Comparison of ENCODE assay signal across 35 mouse cellular contexts in the genomic region with DNA sequence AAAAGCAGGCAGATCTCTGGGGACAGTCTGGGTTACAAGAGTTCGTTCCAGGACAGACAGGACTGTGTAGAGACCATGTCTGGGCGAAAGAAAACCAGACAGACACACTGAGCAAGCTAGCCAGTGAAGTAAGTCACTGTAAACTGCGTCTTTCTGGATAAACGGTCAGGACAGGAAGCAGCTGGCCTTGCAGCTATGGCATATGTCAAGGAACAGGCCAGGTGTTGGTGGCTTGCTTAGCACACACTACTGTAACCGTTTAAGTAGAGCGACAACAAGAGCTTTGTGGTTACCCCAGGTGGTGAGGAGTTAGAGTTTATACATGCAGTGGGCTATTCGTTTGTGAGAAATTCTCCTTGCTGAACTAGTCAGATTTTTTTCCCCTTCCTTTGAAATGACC. TPM values are rescaled to one million over a fixed set of nuclear protein-coding genes. Genes with fewer than 3 reads are reported as not detected.
A peak's percentile ranks its signal among the peaks of the same experiment; 100 is the strongest.
DNase-seq lines count a peak whose midpoint lies in the region; ATAC-seq lines count a peak whose summit lies in the region.
"Had no signal": no experiment of that assay in that cellular context is flagged by ENCODE, and none has a peak within 500 bp of the region (broad histone marks: within the 10 kb centered on the region; RNA-seq: fewer than 3 reads in every experiment).

No protein-coding gene starts in this region.

- peak overlapping the region; percentile 30; the same call in 1 of the 2 replicates for H3K27ac ChIP-seq in heart, embryonic 16.5 days (ENCODE audit: low read length)
- no peak overlapping the region for H3K27ac ChIP-seq in midbrain, embryonic 14.5 days (replicated peaks; ENCODE audit: low read depth, low read length)
- H3K27ac ChIP-seq: embryonic facial prominence, embryonic 15.5 days; kidney, embryonic 15.5 days; limb, embryonic 12.5 days; liver, embryonic 13.5 days; midbrain, embryonic 15.5 days; stomach, embryonic 15.5 days had no signal

- no peak overlapping the region for H3K9ac ChIP-seq in heart, embryonic 16.5 days (ENCODE audit: low read length)
- H3K9ac ChIP-seq in midbrain, embryonic 14.5 days (replicated peaks; ENCODE audit: low read length) = no peak overlapping the region
- H3K9ac ChIP-seq: embryonic facial prominence, embryonic 15.5 days; heart, embryonic 12.5 days; kidney, embryonic 15.5 days; limb, embryonic 12.5 days; liver, embryonic 13.5 days; midbrain, embryonic 15.5 days; stomach, embryonic 15.5 days had no signal

- 81% methylated on average over 7 of the region's 7 CpGs for WGBS in heart, embryonic 16.5 days
- WGBS in midbrain, embryonic 14.5 days = 95% methylated on average over 7 of the region's 7 CpGs

- no peak for DNase-seq in heart, adult 18-20 months
- peak; percentile 79 for DNase-seq in A20 (ENCODE audit: low read depth, low spot score)
- DNase-seq in skeletal muscle tissue, adult 2 months (ENCODE audit: low read depth, low spot score) = peak; percentile 21
- DNase-seq in thymus, postnatal 14 days = peak; percentile 84
- DNase-seq in midbrain, embryonic 14.5 days = no peak
- DNase-seq in urinary bladder, postnatal 36 days (ENCODE audit: low spot score in 2 of 2) = no peak
- DNase-seq in left cerebral cortex, adult 9 months (ENCODE audit: low spot score in 2 of 2) = no peak
- DNase-seq: adrenal gland, postnatal 10 days; cerebellum, adult 11 months; cerebellum, postnatal 10 days; embryo, embryonic 11 days; heart, postnatal 36 days; kidney, postnatal 4 days; liver, embryonic 13.5 days had no signal

- no peak overlapping the region for H3K4me2 ChIP-seq in heart, embryonic 16.5 days (ENCODE audit: low read depth, low read length)
- no peak overlapping the region for H3K4me2 ChIP-seq in midbrain, embryonic 14.5 days (ENCODE audit: low read length)
- H3K4me2 ChIP-seq: embryonic facial prominence, embryonic 15.5 days; heart, embryonic 12.5 days; kidney, embryonic 15.5 days; limb, embryonic 12.5 days; liver, embryonic 13.5 days; midbrain, embryonic 15.5 days; stomach, embryonic 15.5 days had no signal

- no peaks in the 10 kb centered on the region for H3K9me3 ChIP-seq in heart, embryonic 16.5 days (replicated peaks; ENCODE audit: control insufficient read depth, low read length)
- no peaks in the 10 kb centered on the region for H3K9me3 ChIP-seq in midbrain, embryonic 14.5 days (ENCODE audit: control insufficient read depth, low read length)
- H3K9me3 ChIP-seq: embryonic facial prominence, embryonic 15.5 days; G1E; kidney, embryonic 15.5 days; limb, embryonic 12.5 days; liver, embryonic 13.5 days; megakaryocyte, embryonic 14.5 days; midbrain, embryonic 15.5 days; stomach, embryonic 15.5 days had no signal

- peak; percentile 70 for ATAC-seq in heart, embryonic 16.5 days (replicated peaks; ENCODE audit: extremely low read depth, insufficient read depth, low FRiP score)
- no peak for ATAC-seq in midbrain, embryonic 14.5 days (ENCODE audit: low FRiP score, low TSS enrichment)
- ATAC-seq: activated CD4-positive, CD25-positive, alpha-beta regulatory T cell, adult 4 months; CD4-positive, CD25-positive, alpha-beta regulatory T cell, adult 4 months; hindbrain, embryonic 16.5 days; intestine, embryonic 16.5 days; midbrain, embryonic 15.5 days had no signal

- H3K36me3 ChIP-seq in heart, embryonic 16.5 days (ENCODE audit: control insufficient read depth, insufficient read depth) = peaks cover 29% of the 10 kb centered on the region
- peaks cover 89% of the 10 kb centered on the region for H3K36me3 ChIP-seq in midbrain, embryonic 14.5 days (ENCODE audit: control insufficient read depth, insufficient read depth, low read length)

- no peaks in the 10 kb centered on the region for H3K4me1 ChIP-seq in heart, embryonic 16.5 days (ENCODE audit: control insufficient read depth, insufficient read depth, low read length)
- no peaks in the 10 kb centered on the region for H3K4me1 ChIP-seq in midbrain, embryonic 14.5 days (ENCODE audit: control insufficient read depth, insufficient read depth, low read length)
- H3K4me1 ChIP-seq: embryonic facial prominence, embryonic 15.5 days; kidney, embryonic 15.5 days; limb, embryonic 12.5 days; midbrain, embryonic 15.5 days; stomach, embryonic 15.5 days had no signal

- no peak overlapping the region for H3K4me3 ChIP-seq in heart, embryonic 16.5 days (ENCODE audit: low read length)
- H3K4me3 ChIP-seq in midbrain, embryonic 14.5 days (replicated peaks; ENCODE audit: low read depth, low read length) = no peak overlapping the region
- H3K4me3 ChIP-seq: embryonic facial prominence, embryonic 15.5 days; heart, embryonic 12.5 days; kidney, embryonic 15.5 days; limb, embryonic 12.5 days; liver, embryonic 13.5 days; megakaryocyte, embryonic 14.5 days; midbrain, embryonic 15.5 days; myocyte; stomach, embryonic 15.5 days had no signal

- no peaks in the 10 kb centered on the region for H3K27me3 ChIP-seq in heart, embryonic 16.5 days (ENCODE audit: control insufficient read depth, insufficient read depth, low read length)
- H3K27me3 ChIP-seq in midbrain, embryonic 14.5 days (ENCODE audit: control insufficient read depth, insufficient read depth, low read length) = no peaks in the 10 kb centered on the region
- H3K27me3 ChIP-seq: embryonic facial prominence, embryonic 15.5 days; heart, embryonic 12.5 days; kidney, embryonic 15.5 days; limb, embryonic 12.5 days; liver, embryonic 13.5 days; megakaryocyte, embryonic 14.5 days; midbrain, embryonic 15.5 days; stomach, embryonic 15.5 days had no signal

RNA-seq across cellular contexts. Expression of gene Desi1, which starts 5.9 kb away (rescaled TPM):
- polyA plus RNA-seq in heart, embryonic 16.5 days (2015; fragmentation: Nextera tagmentation; extraction: Ambion mirVana) = 22.4 and 37.4 TPM in 2 replicates
- total RNA-seq in heart, adult 18-20 months (2021) = 10 to 100 TPM; 25.1 to 29.0 TPM
- 39.7 and 51.0 TPM in 2 replicates for polyA plus RNA-seq in midbrain, embryonic 14.5 days (2014; fragmentation: Nextera tagmentation; extraction: Ambion mirVana)

RNA-seq across cellular contexts. Expression of gene Snu13, which starts 19.7 kb away (rescaled TPM):
- polyA plus RNA-seq in heart, embryonic 16.5 days (2015; fragmentation: Nextera tagmentation; extraction: Ambion mirVana) = 174 and 210 TPM in 2 replicates
- 10 to 100 TPM; 47.3 to 53.5 TPM for total RNA-seq in heart, adult 18-20 months (2021)
- 243 and 254 TPM in 2 replicates for polyA plus RNA-seq in midbrain, embryonic 14.5 days (2014; fragmentation: Nextera tagmentation; extraction: Ambion mirVana)

RNA-seq across cellular contexts. Expression of gene 4930407I10Rik, which starts 31.2 kb away (rescaled TPM):
- polyA plus RNA-seq in heart, embryonic 16.5 days (2015; fragmentation: Nextera tagmentation; extraction: Ambion mirVana) = not detected in 2 replicates
- not detected for total RNA-seq in heart, adult 18-20 months (2021)
- polyA plus RNA-seq in midbrain, embryonic 14.5 days (2014; fragmentation: Nextera tagmentation; extraction: Ambion mirVana) = 0.04 TPM in 1 of 2 replicates, not detected in the other
- total RNA-seq: adrenal gland, postnatal 10 days; gastrocnemius, adult 18-20 months; gastrocnemius, postnatal 4 days; heart, postnatal 36 days; layer of hippocampus, postnatal 10 days; left cerebral cortex, postnatal 10 days had no signal
- polyA plus RNA-seq: activated CD4-positive, CD25-positive, alpha-beta regulatory T cell, adult 4 months; CD4-positive, CD25-positive, alpha-beta regulatory T cell, adult 4 months; embryonic facial prominence, embryonic 15.5 days; G1E; heart, embryonic 12.5 days; hindbrain, embryonic 16.5 days; intestine, embryonic 16.5 days; limb, embryonic 12.5 days; liver, embryonic 13.5 days; lung, embryonic 16.5 days; midbrain, embryonic 15.5 days; myocyte; neural tube, embryonic 14.5 days; stomach, embryonic 15.5 days; urinary bladder, adult 2 months had no signal

RNA-seq across cellular contexts. Expression of gene Xrcc6, which starts 40.1 kb away (rescaled TPM):
- 76.8 and 113 TPM in 2 replicates for polyA plus RNA-seq in heart, embryonic 16.5 days (2015; fragmentation: Nextera tagmentation; extraction: Ambion mirVana)
- total RNA-seq in heart, adult 18-20 months (2021) = 10 to 100 TPM; 24.6 to 25.3 TPM
- 28.3 and 36.9 TPM in 2 replicates for polyA plus RNA-seq in midbrain, embryonic 14.5 days (2014; fragmentation: Nextera tagmentation; extraction: Ambion mirVana)

RNA-seq across cellular contexts. Expression of gene Mei1, which starts 42.1 kb away (rescaled TPM):
- polyA plus RNA-seq in heart, embryonic 16.5 days (2015; fragmentation: Nextera tagmentation; extraction: Ambion mirVana) = not detected in 2 replicates
- total RNA-seq in heart, adult 18-20 months (2021) = not detected
- polyA plus RNA-seq in midbrain, embryonic 14.5 days (2014; fragmentation: Nextera tagmentation; extraction: Ambion mirVana) = 0.07 TPM in 1 of 2 replicates, not detected in the other
- total RNA-seq: heart, postnatal 36 days had no signal
- polyA plus RNA-seq: activated CD4-positive, CD25-positive, alpha-beta regulatory T cell, adult 4 months; CD4-positive, CD25-positive, alpha-beta regulatory T cell, adult 4 months; G1E; heart, embryonic 12.5 days; intestine, embryonic 16.5 days; limb, embryonic 12.5 days; liver, embryonic 13.5 days; lung, embryonic 16.5 days; midbrain, embryonic 15.5 days; neural tube, embryonic 14.5 days; stomach, embryonic 15.5 days had no signal

Comparison
In these comparisons a context has a peak if more than half of its experiments do, and no peak if none do; other contexts are left out.
1. DNase-seq: peak in A20 (single experiment), skeletal muscle tissue, adult 2 months (single experiment) and thymus, postnatal 14 days (single experiment); none in heart, adult 18-20 months (0 of 2), midbrain, embryonic 14.5 days (single experiment), urinary bladder, postnatal 36 days (0 of 2) and left cerebral cortex, adult 9 months (0 of 2).